Mouse (Mus musculus): ENCODE results near the gene Lrrc2. TPM values are rescaled to one million over a fixed set of nuclear protein-coding genes. Genes with fewer than 3 reads are reported as not detected.

Gene Lrrc2
- polyA plus RNA-seq, 1 experiment from 2014 or later, result 0.12 TPM

Small RNA genes within 50 kb of the gene (microRNA-seq; reads per million reads assigned to microRNA genes)
- not detected for gene Gm24269

Other genes starting within 250 kb of the Lrrc2 start
- gene Myl3, start 209.7 kb upstream of the Lrrc2 start, polyA plus RNA-seq (2014; fragmentation: Nextera tagmentation; extraction: Ambion mirVana), result 0.23 and 1.6 TPM in 2 replicates
- gene Pth1r, start 204.4 kb upstream of the Lrrc2 start, polyA plus RNA-seq (2014; fragmentation: Nextera tagmentation; extraction: Ambion mirVana), result 25.7 and 26.7 TPM in 2 replicates
- not detected in 2 replicates for gene Prss42, start 153.4 kb upstream of the Lrrc2 start, polyA plus RNA-seq (2014; fragmentation: Nextera tagmentation; extraction: Ambion mirVana)
- not detected in 2 replicates for gene Prss44, start 137.6 kb upstream of the Lrrc2 start, polyA plus RNA-seq (2014; fragmentation: Nextera tagmentation; extraction: Ambion mirVana)
- not detected in 2 replicates for gene Prss43, start 124.9 kb upstream of the Lrrc2 start, polyA plus RNA-seq (2014; fragmentation: Nextera tagmentation; extraction: Ambion mirVana)
- not detected in 2 replicates for gene Prss45, start 117.0 kb upstream of the Lrrc2 start, polyA plus RNA-seq (2014; fragmentation: Nextera tagmentation; extraction: Ambion mirVana)
- gene Prss46, start 107.0 kb upstream of the Lrrc2 start, polyA plus RNA-seq (2014; fragmentation: Nextera tagmentation; extraction: Ambion mirVana), result not detected in 2 replicates
- gene Prss50, start 93.6 kb upstream of the Lrrc2 start, polyA plus RNA-seq (2014; fragmentation: Nextera tagmentation; extraction: Ambion mirVana), result 0.28 and 0.68 TPM in 2 replicates
- 5.0 and 5.9 TPM in 2 replicates for gene Als2cl, start 71.7 kb upstream of the Lrrc2 start, polyA plus RNA-seq (2014; fragmentation: Nextera tagmentation; extraction: Ambion mirVana)
- 0.40 and 0.54 TPM in 2 replicates for gene Tmie, start 71.4 kb upstream of the Lrrc2 start, polyA plus RNA-seq (2014; fragmentation: Nextera tagmentation; extraction: Ambion mirVana)
- not detected in 2 replicates for gene Fam240a, start 34.7 kb upstream of the Lrrc2 start, polyA plus RNA-seq (2014; fragmentation: Nextera tagmentation; extraction: Ambion mirVana)
- gene Tdgf1, start 5.4 kb upstream of the Lrrc2 start, polyA plus RNA-seq (2014; fragmentation: Nextera tagmentation; extraction: Ambion mirVana), result not detected in 2 replicates
- gene Rtp3, start 39.0 kb downstream of the Lrrc2 start, polyA plus RNA-seq (2014; fragmentation: Nextera tagmentation; extraction: Ambion mirVana), result 0.14 TPM in 1 of 2 replicates, not detected in the other
- gene Ltf, start 67.7 kb downstream of the Lrrc2 start, polyA plus RNA-seq (2014; fragmentation: Nextera tagmentation; extraction: Ambion mirVana), result 1.5 and 1.6 TPM in 2 replicates
- gene Ccrl2, start 106.0 kb downstream of the Lrrc2 start, polyA plus RNA-seq (2014; fragmentation: Nextera tagmentation; extraction: Ambion mirVana), result 1.3 and 1.7 TPM in 2 replicates
- gene Lrrfip2, start 166.0 kb downstream of the Lrrc2 start, polyA plus RNA-seq (2014; fragmentation: Nextera tagmentation; extraction: Ambion mirVana), result 34.4 and 36.8 TPM in 2 replicates